Mouse (Mus musculus) liver, postnatal 0 days (tissue): ENCODE results near the gene Pomgnt2.

Experiments used
- CTCF ChIP-seq: sonication (generic); IDR thresholded peaks from 2 replicates; pipeline ENCODE4 v1.5.1; 2016; ENCODE audit warnings: antibody characterized with exemption, low read depth
- EP300 ChIP-seq: IDR thresholded peaks from 2 replicates; pipeline ENCODE4 v1.6.1; 2016; ENCODE audit warnings: antibody characterized with exemption, low read depth, mild to moderate bottlenecking

DNA sequence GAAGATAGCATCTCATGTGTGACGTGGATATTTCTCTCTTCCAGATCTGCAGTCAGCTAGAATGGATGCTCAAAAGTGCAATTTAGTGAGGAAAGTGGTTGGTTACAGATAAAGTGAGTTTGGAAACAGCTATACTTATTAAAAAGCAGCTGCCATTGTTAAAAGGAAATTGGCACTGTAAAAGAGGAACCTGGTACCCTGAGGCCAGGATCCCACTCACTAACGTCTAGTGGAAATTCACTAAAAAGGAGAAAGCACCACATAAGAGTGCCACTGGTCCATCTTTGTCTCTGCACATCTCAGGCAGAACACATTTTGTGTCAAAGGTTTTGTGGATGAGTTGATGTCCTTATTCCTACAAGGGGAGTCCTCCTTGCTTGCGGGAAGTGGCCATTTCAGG, 53.3 kb downstream of the Pomgnt2 start:
- no peak for TF ChIP-seq CTCF
- no peak for TF ChIP-seq EP300
